Mouse (Mus musculus): ENCODE data around the gene Cep164. TPM values are rescaled to one million over a fixed set of nuclear protein-coding genes. Genes with fewer than 3 reads are reported as not detected.
"Not testable (repeated sequence)": the region's sequence is repeated elsewhere in the genome, so short reads cannot be mapped to it uniquely, and the experiment has no call there.

The Cep164 gene
- polyA plus RNA-seq, 1 experiment, result 33.7 TPM

- Histone ChIP-seq H3K4me1 (ENCODE audit: control insufficient read depth, insufficient read depth, low read length) (no peaks in the 10 kb centered on the region), H3K4me3 (replicated peaks; ENCODE audit: control insufficient read depth, low read depth, low read length) (no peak overlapping the region), H3K27ac (ENCODE audit: control insufficient read depth, insufficient read depth, low read depth, low read length, poor library complexity) (no peak overlapping the region)
- TF ChIP-seq POLR2A (IDR thresholded peaks at IDR 0.05; ENCODE audit: borderline replicate concordance, control insufficient read depth, low read depth, low read length), result no peak
- no peak for TF ChIP-seq CTCF (IDR thresholded peaks at IDR 0.05; ENCODE audit: control insufficient read depth, insufficient read depth, low read length)
- 100% methylated on average over 1 of the region's 1 CpGs for WGBS
These were observed 36.3 kb downstream of the Cep164 start for GRCm38 (mm10) chr9:45792235-45792634.

GRCm38 (mm10) chr9:45791456-45792142, 36.9 kb downstream of the Cep164 start:
- no peak for TF ChIP-seq CTCF (IDR thresholded peaks at IDR 0.05; ENCODE audit: control insufficient read depth, insufficient read depth, low read length)
- TF ChIP-seq POLR2A (IDR thresholded peaks at IDR 0.05; ENCODE audit: borderline replicate concordance, control insufficient read depth, low read depth, low read length), result no peak
- WGBS, result 81% methylated on average over 8 of the region's 8 CpGs
- H3K4me3 ChIP-seq (replicated peaks; ENCODE audit: control insufficient read depth, low read depth, low read length), result no peak overlapping the region
- H3K4me1 ChIP-seq (ENCODE audit: control insufficient read depth, insufficient read depth, low read length), result no peaks in the 10 kb centered on the region; the same call in 1 of the 2 replicates
- no peak overlapping the region for H3K27ac ChIP-seq (ENCODE audit: control insufficient read depth, insufficient read depth, low read depth, low read length, poor library complexity)

DNA sequence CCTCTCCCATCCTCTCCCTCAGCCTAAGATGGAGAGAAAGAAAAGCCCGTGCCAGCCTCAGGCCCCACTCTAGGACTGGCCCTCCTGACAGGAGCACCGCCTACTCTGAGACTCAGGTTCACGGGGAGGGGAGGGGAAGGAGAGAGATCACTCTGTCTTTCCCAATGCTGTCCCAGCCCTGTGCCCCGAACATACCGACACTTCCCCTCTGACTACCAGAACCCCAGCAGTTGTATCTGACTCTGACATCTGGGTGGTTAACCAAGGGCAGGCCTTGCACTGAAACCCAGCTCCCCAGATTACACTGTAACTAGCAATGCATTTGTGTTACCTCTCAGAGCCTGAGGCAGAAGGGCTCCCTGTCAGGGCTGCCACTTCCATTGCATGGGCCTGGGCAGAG, 40.1 kb downstream of the Cep164 start:
- no peak overlapping the region for H3K4me3 ChIP-seq (replicated peaks; ENCODE audit: control insufficient read depth, low read depth, low read length)
- H3K27ac ChIP-seq (ENCODE audit: control insufficient read depth, insufficient read depth, low read depth, low read length, poor library complexity), result peak overlapping the region; percentile 5
- H3K4me1 ChIP-seq (ENCODE audit: control insufficient read depth, insufficient read depth, low read length), result no peaks in the 10 kb centered on the region; the same call in 1 of the 2 replicates
- WGBS, result 21% methylated on average over 5 of the region's 5 CpGs
- TF ChIP-seq POLR2A (IDR thresholded peaks at IDR 0.05; ENCODE audit: borderline replicate concordance, control insufficient read depth, low read depth, low read length) (no peak), CTCF (IDR thresholded peaks at IDR 0.05; ENCODE audit: control insufficient read depth, insufficient read depth, low read length) (no peak)

DNA sequence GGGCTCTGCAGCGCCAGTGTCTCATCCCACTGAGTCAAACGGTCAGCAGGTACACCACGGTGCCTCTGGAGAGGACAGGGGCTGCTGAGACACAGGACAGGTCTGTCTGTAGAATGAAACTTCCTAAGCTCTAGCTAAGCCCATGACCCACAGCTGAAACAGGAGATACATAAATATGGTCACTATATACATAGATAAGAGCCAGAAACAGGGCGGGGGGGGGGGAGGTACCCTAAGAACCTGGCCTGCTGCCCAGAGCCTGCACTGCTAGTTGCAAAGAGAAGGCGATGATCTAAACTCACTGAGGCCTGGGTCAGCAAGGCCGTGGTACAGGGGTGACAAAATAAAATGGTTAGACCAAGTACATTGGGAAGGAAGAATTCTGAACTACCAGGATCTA, 40.9 kb downstream of the Cep164 start:
- Histone ChIP-seq H3K4me3 (replicated peaks; ENCODE audit: control insufficient read depth, low read depth, low read length) (peak overlapping the region; percentile 80), H3K4me1 (ENCODE audit: control insufficient read depth, insufficient read depth, low read length) (no peaks in the 10 kb centered on the region; the same call in 1 of the 2 replicates), H3K27ac (ENCODE audit: control insufficient read depth, insufficient read depth, low read depth, low read length, poor library complexity) (peak overlapping the region; percentile 63)
- TF ChIP-seq POLR2A (IDR thresholded peaks at IDR 0.05; ENCODE audit: borderline replicate concordance, control insufficient read depth, low read depth, low read length) (no peak), CTCF (IDR thresholded peaks at IDR 0.05; ENCODE audit: control insufficient read depth, insufficient read depth, low read length) (no peak)
- 58% methylated on average over 6 of the region's 6 CpGs for WGBS

- TF ChIP-seq POLR2A (IDR thresholded peaks at IDR 0.05; ENCODE audit: borderline replicate concordance, control insufficient read depth, low read depth, low read length) (no peak), CTCF (IDR thresholded peaks at IDR 0.05; ENCODE audit: control insufficient read depth, insufficient read depth, low read length) (no peak)
- H3K4me3 ChIP-seq (replicated peaks; ENCODE audit: control insufficient read depth, low read depth, low read length), result peak overlapping the region; percentile 80
- no peaks in the 10 kb centered on the region; the same call in 1 of the 2 replicates for H3K4me1 ChIP-seq (ENCODE audit: control insufficient read depth, insufficient read depth, low read length)
- WGBS, result 65% methylated on average over 8 of the region's 8 CpGs
- H3K27ac ChIP-seq (ENCODE audit: control insufficient read depth, insufficient read depth, low read depth, low read length, poor library complexity), result peak overlapping the region; percentile 63
These were observed 41.4 kb downstream of the Cep164 start for GRCm38 (mm10) chr9:45787071-45787470.

DNA sequence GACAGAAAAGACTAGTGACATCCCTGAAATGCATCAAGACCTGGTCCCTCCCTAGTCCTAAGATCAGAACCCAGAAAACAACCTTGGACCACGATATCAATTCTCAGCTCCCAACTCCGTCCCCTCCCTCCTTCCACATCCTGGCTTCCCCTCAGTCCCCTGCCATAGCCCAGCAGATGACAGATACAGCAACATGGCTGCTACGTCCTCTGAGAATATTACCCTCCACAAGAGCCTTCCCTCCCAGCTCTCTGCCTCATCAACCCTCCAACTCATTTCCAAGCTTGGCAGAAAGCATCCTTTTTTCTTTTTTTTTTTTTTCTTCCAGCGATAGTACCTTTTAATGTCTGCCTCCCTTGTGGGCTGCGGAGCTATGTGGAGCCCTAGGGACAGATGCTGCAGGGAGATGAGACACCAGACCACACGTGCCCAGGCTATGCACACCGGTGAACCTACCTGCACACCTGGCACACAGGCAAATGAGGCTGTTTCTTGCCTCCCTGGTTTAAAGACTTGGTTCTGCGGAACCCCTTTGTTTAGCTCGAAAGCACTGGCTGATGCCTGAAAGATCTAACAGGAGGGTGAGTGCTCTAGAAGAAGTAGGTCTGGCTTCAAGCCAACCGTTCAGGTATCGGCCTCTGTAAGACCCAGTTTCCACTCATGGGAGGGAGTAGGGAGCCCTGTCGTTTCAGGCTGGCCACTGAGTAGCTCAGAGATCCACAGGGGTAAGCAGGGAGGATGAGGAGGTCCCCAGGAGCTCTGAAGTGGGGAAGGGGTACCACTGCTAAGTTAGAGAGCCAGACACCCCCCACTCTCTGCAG, 45.0 kb downstream of the Cep164 start:
- WGBS, result 90% methylated on average over 12 of the region's 12 CpGs
- H3K4me1 ChIP-seq (ENCODE audit: control insufficient read depth, insufficient read depth, low read length), result no peaks in the 10 kb centered on the region; the same call in 1 of the 2 replicates
- H3K4me3 ChIP-seq (replicated peaks; ENCODE audit: control insufficient read depth, low read depth, low read length), result no peak overlapping the region
- no peak overlapping the region for H3K27ac ChIP-seq (ENCODE audit: control insufficient read depth, insufficient read depth, low read depth, low read length, poor library complexity)
- TF ChIP-seq POLR2A (IDR thresholded peaks at IDR 0.05; ENCODE audit: borderline replicate concordance, control insufficient read depth, low read depth, low read length) (no peak), CTCF (IDR thresholded peaks at IDR 0.05; ENCODE audit: control insufficient read depth, insufficient read depth, low read length) (no peak)

DNA sequence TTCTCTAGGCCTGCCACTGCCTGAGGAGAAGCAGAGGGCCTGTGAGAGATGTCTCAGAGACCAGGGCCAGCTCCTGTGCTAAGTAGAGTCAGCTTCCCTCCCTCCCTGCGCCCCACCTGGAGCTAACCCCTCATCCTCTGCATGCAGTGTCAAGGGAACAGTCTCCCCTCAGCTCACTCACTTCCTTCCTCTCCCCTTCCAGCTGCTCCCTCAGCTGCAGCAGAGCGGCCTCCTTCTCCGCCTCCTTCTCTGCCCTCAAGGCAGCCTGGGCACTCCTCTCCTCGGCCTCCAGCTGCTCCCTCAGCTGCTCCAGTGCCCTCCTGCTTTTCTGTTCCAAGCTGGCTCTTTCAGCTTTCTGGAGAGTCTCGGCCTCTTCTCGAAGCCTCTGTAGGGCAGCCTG, 49.3 kb downstream of the Cep164 start:
- TF ChIP-seq CTCF (IDR thresholded peaks at IDR 0.05; ENCODE audit: control insufficient read depth, insufficient read depth, low read length) (no peak), POLR2A (IDR thresholded peaks at IDR 0.05; ENCODE audit: borderline replicate concordance, control insufficient read depth, low read depth, low read length) (no peak)
- H3K4me3 ChIP-seq (replicated peaks; ENCODE audit: control insufficient read depth, low read depth, low read length), result no peak overlapping the region
- no peak overlapping the region for H3K27ac ChIP-seq (ENCODE audit: control insufficient read depth, insufficient read depth, low read depth, low read length, poor library complexity)
- H3K4me1 ChIP-seq (ENCODE audit: control insufficient read depth, insufficient read depth, low read length), result no peaks in the 10 kb centered on the region
- WGBS, result 47% methylated on average over 6 of the region's 6 CpGs

DNA sequence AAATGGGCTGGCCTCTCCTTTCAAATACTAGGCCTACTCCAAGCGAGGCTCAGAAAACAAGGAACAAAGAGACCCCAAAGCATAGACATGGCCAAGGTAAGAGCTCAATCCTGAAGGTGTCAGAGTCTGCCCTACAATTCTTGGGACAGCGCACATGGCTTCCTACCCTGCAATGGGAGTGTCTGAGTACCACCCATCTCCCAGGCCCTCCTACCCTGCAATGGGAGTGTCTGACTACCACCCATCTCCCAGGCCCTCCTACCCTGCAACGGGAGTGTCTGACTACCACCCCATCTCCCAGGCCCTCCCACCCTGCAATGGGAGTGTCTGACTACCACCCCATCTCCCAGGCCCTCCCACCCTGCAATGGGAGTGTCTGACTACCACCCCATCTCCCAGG, 52.3 kb downstream of the Cep164 start:
- WGBS, result 82% methylated on average over 3 of the region's 3 CpGs
- H3K4me3 ChIP-seq (replicated peaks; ENCODE audit: control insufficient read depth, low read depth, low read length); H3K4me1 ChIP-seq (ENCODE audit: control insufficient read depth, insufficient read depth, low read length); H3K27ac ChIP-seq (ENCODE audit: control insufficient read depth, insufficient read depth, low read depth, low read length, poor library complexity): not testable (repeated sequence)
